Mouse (Mus musculus): ENCODE measurements around the gene Ms4a6b. TPM values are rescaled to one million over a fixed set of nuclear protein-coding genes. Genes with fewer than 3 reads are reported as not detected.
"Not testable (repeated sequence)": the region's sequence is repeated elsewhere in the genome, so short reads cannot be mapped to it uniquely, and the experiment has no call there.

Ms4a6b gene
- polyA plus RNA-seq, 1 experiment: 6.8 TPM

DNA sequence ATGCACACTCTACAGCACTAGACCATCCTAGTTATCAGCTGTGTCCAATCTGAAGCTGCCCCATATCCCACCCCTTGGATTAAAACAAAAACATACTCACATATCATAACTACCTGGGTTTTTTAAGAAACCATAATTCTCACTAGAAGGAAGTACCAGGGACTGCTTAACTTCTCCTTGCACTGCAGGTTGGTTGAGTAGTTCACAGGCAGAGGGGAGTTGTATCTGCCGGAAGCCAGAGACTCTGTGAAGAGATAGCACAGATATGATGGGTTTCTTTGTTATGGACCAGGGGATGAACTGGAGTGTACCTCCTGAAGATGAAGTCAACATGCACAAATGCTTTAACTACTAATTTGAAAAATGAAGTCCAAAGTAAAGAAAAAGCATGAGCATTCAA lies 15.5 kb upstream of the Ms4a6b start:
- whole genome bisulfite sequencing: 94% methylated on average over 1 of the region's 1 CpGs
- no peak overlapping the region for H3K27ac ChIP-seq (ENCODE audit: insufficient read depth, low read depth, low read length)
- TF ChIP-seq POLR2A (IDR thresholded peaks at IDR 0.05; ENCODE audit: low read depth, low read length) (no peak), CTCF (conservative IDR thresholded peaks at IDR 0.05; ENCODE audit: insufficient read depth, insufficient read length, low read depth, low read length) (no peak)
- no peak overlapping the region for H3K4me3 ChIP-seq (ENCODE audit: insufficient read depth, low read depth, low read length)
- H3K4me1 ChIP-seq (ENCODE audit: control insufficient read depth, insufficient read depth, low read length): no peaks in the 10 kb centered on the region
- H3K27me3 ChIP-seq (replicated peaks; ENCODE audit: control insufficient read depth, insufficient read depth, low read length): no peaks in the 10 kb centered on the region
- no peak for DNase-seq
- H3K36me3 ChIP-seq (ENCODE audit: control insufficient read depth, insufficient read depth, low read length): no peaks in the 10 kb centered on the region

DNA sequence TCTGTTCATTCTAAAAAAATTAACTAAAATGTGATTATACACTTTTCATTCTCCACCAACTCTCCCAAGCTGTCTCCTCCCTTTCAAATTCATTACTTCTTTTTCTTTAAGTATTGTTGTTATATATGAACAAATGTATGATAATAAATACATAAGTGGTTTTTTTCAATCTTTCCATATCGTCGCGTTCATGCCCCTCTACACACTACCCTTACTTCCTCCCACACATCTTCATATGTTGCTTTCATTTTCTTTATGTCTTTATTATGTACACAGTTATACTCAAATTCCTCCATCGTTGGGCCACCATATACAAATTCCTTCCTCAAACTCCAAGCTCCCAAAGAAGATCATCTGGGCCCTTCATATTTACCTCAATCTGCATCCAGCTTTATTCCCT lies 15.0 kb upstream of the Ms4a6b start:
- H3K4me3 ChIP-seq (ENCODE audit: insufficient read depth, low read depth, low read length): no peak overlapping the region
- TF ChIP-seq POLR2A (IDR thresholded peaks at IDR 0.05; ENCODE audit: low read depth, low read length) (no peak), CTCF (conservative IDR thresholded peaks at IDR 0.05; ENCODE audit: insufficient read depth, insufficient read length, low read depth, low read length) (no peak)
- no peaks in the 10 kb centered on the region for H3K27me3 ChIP-seq (replicated peaks; ENCODE audit: control insufficient read depth, insufficient read depth, low read length)
- no peak for DNase-seq
- 82% methylated on average over 4 of the region's 4 CpGs for WGBS
- no peaks in the 10 kb centered on the region for H3K36me3 ChIP-seq (ENCODE audit: control insufficient read depth, insufficient read depth, low read length)
- H3K4me1 ChIP-seq (ENCODE audit: control insufficient read depth, insufficient read depth, low read length): no peaks in the 10 kb centered on the region
- H3K27ac ChIP-seq (ENCODE audit: insufficient read depth, low read depth, low read length): no peak overlapping the region

DNA sequence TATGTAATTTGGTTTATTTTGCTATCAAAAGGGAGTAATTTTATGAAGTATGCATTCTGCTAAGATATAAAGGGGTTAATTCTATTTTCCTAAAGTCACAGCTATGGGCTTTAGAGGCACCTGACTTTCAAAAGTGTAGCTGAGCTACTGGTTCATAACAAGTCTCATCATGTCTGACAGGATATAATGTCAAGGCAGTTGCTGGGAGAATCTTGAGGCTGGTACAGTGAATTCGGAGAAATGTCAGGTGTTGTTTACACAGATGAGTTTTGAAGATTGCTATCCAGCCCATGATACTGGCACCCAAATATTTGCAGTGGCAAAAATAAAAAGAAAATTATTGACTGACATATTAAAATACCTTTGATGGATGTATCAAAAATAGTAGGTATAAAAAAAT lies 11.5 kb upstream of the Ms4a6b start:
- Histone ChIP-seq H3K4me3 (ENCODE audit: insufficient read depth, low read depth, low read length) (no peak overlapping the region), H3K36me3 (ENCODE audit: control insufficient read depth, insufficient read depth, low read length) (no peaks in the 10 kb centered on the region), H3K4me1 (ENCODE audit: control insufficient read depth, insufficient read depth, low read length) (no peaks in the 10 kb centered on the region), H3K27me3 (replicated peaks; ENCODE audit: control insufficient read depth, insufficient read depth, low read length) (no peaks in the 10 kb centered on the region), H3K27ac (ENCODE audit: insufficient read depth, low read depth, low read length) (no peak overlapping the region)
- DNase-seq: no peak
- TF ChIP-seq CTCF (conservative IDR thresholded peaks at IDR 0.05; ENCODE audit: insufficient read depth, insufficient read length, low read depth, low read length): no peak
- no peak for TF ChIP-seq POLR2A (IDR thresholded peaks at IDR 0.05; ENCODE audit: low read depth, low read length)
- WGBS: 84% methylated on average over 1 of the region's 1 CpGs

DNA sequence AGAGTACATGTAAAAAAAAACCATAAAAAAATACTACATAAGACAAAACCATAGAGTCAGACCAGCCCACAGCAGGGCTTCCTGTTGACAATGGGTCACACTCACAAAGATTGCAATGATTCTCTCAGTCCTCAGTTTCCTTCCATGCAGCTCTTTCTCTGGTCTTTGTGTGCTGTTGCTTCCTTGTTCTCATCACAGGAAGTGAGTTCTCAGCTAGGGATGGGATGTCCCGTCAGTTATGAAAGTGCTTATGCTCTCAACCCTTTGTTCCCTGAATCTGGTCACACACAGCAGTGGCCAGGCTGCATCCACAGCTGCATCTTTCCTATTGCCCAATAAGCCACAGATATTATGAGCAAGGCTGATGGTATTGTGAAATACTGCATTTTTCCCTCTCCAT lies 2.9 kb upstream of the Ms4a6b start:
- Histone ChIP-seq H3K4me3 (ENCODE audit: insufficient read depth, low read depth, low read length) (no peak overlapping the region), H3K27ac (ENCODE audit: insufficient read depth, low read depth, low read length) (no peak overlapping the region), H3K36me3 (ENCODE audit: control insufficient read depth, insufficient read depth, low read length) (no peaks in the 10 kb centered on the region), H3K27me3 (replicated peaks; ENCODE audit: control insufficient read depth, insufficient read depth, low read length) (no peaks in the 10 kb centered on the region), H3K4me1 (ENCODE audit: control insufficient read depth, insufficient read depth, low read length) (no peaks in the 10 kb centered on the region)
- DNase-seq: no peak
- WGBS: 49% methylated on average over 1 of the region's 1 CpGs
- TF ChIP-seq POLR2A (IDR thresholded peaks at IDR 0.05; ENCODE audit: low read depth, low read length): no peak
- no peak for TF ChIP-seq CTCF (conservative IDR thresholded peaks at IDR 0.05; ENCODE audit: insufficient read depth, insufficient read length, low read depth, low read length)

DNA sequence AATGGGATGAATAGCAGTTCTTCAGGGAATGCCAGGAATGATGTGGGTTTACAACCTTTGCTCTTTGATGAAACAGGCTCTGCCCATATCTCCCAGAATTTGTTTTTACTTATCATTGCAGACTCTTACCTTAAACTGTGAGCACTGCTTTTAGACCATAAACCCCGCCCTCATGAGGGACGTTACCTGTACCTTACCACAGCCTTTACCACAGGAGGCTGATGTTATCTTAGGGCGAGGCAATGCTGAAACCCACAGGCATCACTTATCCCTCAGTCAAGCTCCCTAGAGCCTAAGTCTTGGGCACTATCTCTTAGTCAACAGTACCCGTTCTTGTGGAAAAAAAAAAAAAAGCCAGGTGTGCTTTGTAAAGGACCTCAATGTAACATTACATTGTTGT lies 533 bp downstream of the Ms4a6b start:
- Histone ChIP-seq H3K27ac (ENCODE audit: insufficient read depth, low read depth, low read length) (no peak overlapping the region), H3K4me3 (ENCODE audit: insufficient read depth, low read depth, low read length) (no peak overlapping the region), H3K36me3 (ENCODE audit: control insufficient read depth, insufficient read depth, low read length) (no peaks in the 10 kb centered on the region), H3K4me1 (ENCODE audit: control insufficient read depth, insufficient read depth, low read length) (no peaks in the 10 kb centered on the region), H3K27me3 (replicated peaks; ENCODE audit: control insufficient read depth, insufficient read depth, low read length) (no peaks in the 10 kb centered on the region)
- no peak for DNase-seq
- 66% methylated on average over 4 of the region's 4 CpGs for WGBS
- TF ChIP-seq CTCF (conservative IDR thresholded peaks at IDR 0.05; ENCODE audit: insufficient read depth, insufficient read length, low read depth, low read length) (no peak), POLR2A (IDR thresholded peaks at IDR 0.05; ENCODE audit: low read depth, low read length) (no peak)

DNA sequence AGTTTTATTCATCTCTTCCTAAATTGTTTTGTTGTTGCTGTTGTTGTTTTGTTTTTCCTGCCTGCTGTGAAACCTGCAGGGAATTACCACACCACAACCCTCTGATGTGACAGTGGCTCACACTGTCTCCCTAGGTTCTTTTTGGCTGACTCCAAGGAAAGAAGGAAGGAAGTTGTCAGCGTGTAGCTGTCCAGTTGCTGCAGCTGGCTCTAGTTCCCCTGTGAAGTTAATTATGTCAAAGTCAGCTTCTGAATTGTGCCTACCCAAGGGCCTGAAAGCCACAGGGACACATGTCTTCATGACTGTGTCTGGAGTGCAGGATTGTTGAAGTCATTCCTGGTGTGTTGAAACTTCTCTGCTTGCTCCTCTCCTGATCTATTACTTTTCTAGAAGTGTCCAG lies 1.1 kb downstream of the Ms4a6b start:
- 18% methylated on average over 1 of the region's 1 CpGs for WGBS
- H3K27ac ChIP-seq (ENCODE audit: insufficient read depth, low read depth, low read length); DNase-seq; H3K4me1 ChIP-seq (ENCODE audit: control insufficient read depth, insufficient read depth, low read length); H3K36me3 ChIP-seq (ENCODE audit: control insufficient read depth, insufficient read depth, low read length); H3K4me3 ChIP-seq (ENCODE audit: insufficient read depth, low read depth, low read length); H3K27me3 ChIP-seq (replicated peaks; ENCODE audit: control insufficient read depth, insufficient read depth, low read length): not testable (repeated sequence)

DNA sequence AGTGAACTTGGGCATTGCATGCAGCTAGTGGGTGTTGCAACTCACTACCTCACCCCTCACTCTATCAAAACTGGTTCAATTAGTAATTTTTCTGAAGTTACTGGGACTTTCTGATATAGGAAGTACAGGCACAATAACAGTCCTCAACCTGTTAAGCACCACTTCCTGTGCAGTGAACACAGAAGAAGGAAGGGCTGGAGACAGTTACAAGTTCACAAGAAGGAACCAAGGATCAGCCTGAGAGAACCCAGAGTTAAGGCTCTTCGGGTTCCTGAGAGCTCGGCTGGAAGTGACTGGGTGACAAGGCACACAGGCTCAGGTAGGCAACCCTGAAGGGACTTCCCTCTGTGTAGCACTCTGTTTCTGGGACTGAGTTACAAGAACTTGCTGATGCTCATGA lies 2.0 kb downstream of the Ms4a6b start:
- 79% methylated on average over 2 of the region's 2 CpGs for WGBS
- not testable (repeated sequence) for H3K36me3 ChIP-seq (ENCODE audit: control insufficient read depth, insufficient read depth, low read length); H3K27me3 ChIP-seq (replicated peaks; ENCODE audit: control insufficient read depth, insufficient read depth, low read length); DNase-seq; H3K4me3 ChIP-seq (ENCODE audit: insufficient read depth, low read depth, low read length); H3K4me1 ChIP-seq (ENCODE audit: control insufficient read depth, insufficient read depth, low read length); H3K27ac ChIP-seq (ENCODE audit: insufficient read depth, low read depth, low read length)

DNA sequence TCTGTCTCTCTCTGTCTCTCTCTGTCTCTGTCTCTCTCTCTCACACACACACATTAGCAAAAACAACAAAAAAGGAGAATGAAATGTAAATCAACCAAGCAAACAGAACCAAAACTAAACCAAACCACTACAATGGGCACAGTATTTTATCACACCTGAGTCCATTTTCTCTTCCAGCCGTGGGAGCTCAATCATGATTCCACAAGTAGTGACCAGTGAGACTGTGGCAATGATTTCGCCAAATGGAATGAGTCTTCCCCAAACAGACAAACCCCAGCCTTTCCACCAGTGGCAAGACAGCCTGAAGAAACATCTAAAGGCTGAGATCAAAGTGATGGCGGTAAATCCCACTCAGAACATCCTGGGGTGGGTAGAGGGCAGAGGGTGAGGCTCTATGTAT lies 3.8 kb downstream of the Ms4a6b start:
- no peak for TF ChIP-seq POLR2A (IDR thresholded peaks at IDR 0.05; ENCODE audit: low read depth, low read length)
- no peak for TF ChIP-seq CTCF (conservative IDR thresholded peaks at IDR 0.05; ENCODE audit: insufficient read depth, insufficient read length, low read depth, low read length)
- no peaks in the 10 kb centered on the region for H3K4me1 ChIP-seq (ENCODE audit: control insufficient read depth, insufficient read depth, low read length)
- DNase-seq: no peak
- no peaks in the 10 kb centered on the region for H3K27me3 ChIP-seq (replicated peaks; ENCODE audit: control insufficient read depth, insufficient read depth, low read length)
- 83% methylated on average over 3 of the region's 3 CpGs for WGBS
- H3K27ac ChIP-seq (ENCODE audit: insufficient read depth, low read depth, low read length): no peak overlapping the region
- no peaks in the 10 kb centered on the region for H3K36me3 ChIP-seq (ENCODE audit: control insufficient read depth, insufficient read depth, low read length)
- H3K4me3 ChIP-seq (ENCODE audit: insufficient read depth, low read depth, low read length): no peak overlapping the region

Data from kidney, adult 2 months (tissue).